Mouse (Mus musculus): ENCODE measurements around the gene Ahdc1. TPM values are rescaled to one million over a fixed set of nuclear protein-coding genes. Genes with fewer than 3 reads are reported as not detected.

The Ahdc1 gene
- polyA plus RNA-seq, 1 experiment from 2014 or later, result 10.5 TPM

DNA sequence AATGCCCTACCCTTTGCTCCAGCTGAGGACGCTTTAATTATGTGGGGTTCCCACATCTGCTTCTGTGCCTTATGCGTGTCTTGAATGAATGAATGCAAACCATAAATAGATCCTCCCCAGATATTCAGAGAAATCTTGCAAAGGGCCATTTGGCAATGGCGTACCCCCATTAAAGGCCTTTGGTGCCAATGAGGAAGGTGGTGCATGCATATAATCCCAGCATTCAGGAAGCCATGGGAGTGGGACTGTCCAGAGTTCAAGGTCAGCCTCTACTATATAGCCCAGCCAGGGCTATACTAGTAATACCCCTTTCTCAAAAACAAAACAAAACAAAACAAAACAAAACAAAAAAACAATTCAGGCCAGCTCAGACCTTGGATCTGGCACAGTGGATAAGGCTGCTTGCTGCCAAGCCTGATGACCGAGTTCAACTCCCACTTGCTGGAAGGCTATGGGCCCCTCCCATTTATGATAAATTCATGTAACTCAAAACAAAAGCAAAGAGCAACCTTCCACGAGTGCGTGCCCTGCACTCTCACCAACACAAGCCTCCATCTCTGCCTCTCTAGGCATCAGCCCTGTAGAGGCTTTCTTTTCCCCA lies 107.8 kb downstream of the Ahdc1 start:
- Histone ChIP-seq H3K4me2 (ENCODE audit: low read depth, severe bottlenecking) (no peak overlapping the region), H3K27ac (replicated peaks; ENCODE audit: low read depth, low read length) (no peak overlapping the region), H3K4me1 (ENCODE audit: control insufficient read depth, insufficient read depth, low read length) (peaks cover 24% of the 10 kb centered on the region), H3K36me3 (ENCODE audit: control insufficient read depth, insufficient read depth, low read length) (no peaks in the 10 kb centered on the region), H3K4me3 (ENCODE audit: low read depth, low read length) (no peak overlapping the region), H3K9me3 (ENCODE audit: control insufficient read depth, low read length) (no peaks in the 10 kb centered on the region), H3K9ac (ENCODE audit: low read length) (no peak overlapping the region), H3K27me3 (ENCODE audit: control insufficient read depth, insufficient read depth, low read length) (no peaks in the 10 kb centered on the region)
- 89% methylated on average over 6 of the region's 6 CpGs for WGBS
- ATAC-seq (ENCODE audit: insufficient number of reproducible peaks, low FRiP score, low TSS enrichment, low read depth) (no peak), DNase-seq (ENCODE audit: low spot score) (no peak)

GRCm38 (mm10) chr4:133119579-133119978 lies 108.5 kb downstream of the Ahdc1 start:
- Histone ChIP-seq H3K36me3 (ENCODE audit: control insufficient read depth, insufficient read depth, low read length) (no peaks in the 10 kb centered on the region), H3K4me3 (ENCODE audit: low read depth, low read length) (no peak overlapping the region), H3K4me1 (ENCODE audit: control insufficient read depth, insufficient read depth, low read length) (peaks cover 24% of the 10 kb centered on the region), H3K4me2 (ENCODE audit: low read depth, severe bottlenecking) (no peak overlapping the region), H3K27me3 (ENCODE audit: control insufficient read depth, insufficient read depth, low read length) (no peaks in the 10 kb centered on the region), H3K9me3 (ENCODE audit: control insufficient read depth, low read length) (no peaks in the 10 kb centered on the region), H3K9ac (ENCODE audit: low read length) (no peak overlapping the region), H3K27ac (replicated peaks; ENCODE audit: low read depth, low read length) (no peak overlapping the region)
- DNase-seq (ENCODE audit: low spot score) (no peak), ATAC-seq (ENCODE audit: insufficient number of reproducible peaks, low FRiP score, low TSS enrichment, low read depth) (no peak)
- 89% methylated on average over 6 of the region's 6 CpGs for WGBS

DNA sequence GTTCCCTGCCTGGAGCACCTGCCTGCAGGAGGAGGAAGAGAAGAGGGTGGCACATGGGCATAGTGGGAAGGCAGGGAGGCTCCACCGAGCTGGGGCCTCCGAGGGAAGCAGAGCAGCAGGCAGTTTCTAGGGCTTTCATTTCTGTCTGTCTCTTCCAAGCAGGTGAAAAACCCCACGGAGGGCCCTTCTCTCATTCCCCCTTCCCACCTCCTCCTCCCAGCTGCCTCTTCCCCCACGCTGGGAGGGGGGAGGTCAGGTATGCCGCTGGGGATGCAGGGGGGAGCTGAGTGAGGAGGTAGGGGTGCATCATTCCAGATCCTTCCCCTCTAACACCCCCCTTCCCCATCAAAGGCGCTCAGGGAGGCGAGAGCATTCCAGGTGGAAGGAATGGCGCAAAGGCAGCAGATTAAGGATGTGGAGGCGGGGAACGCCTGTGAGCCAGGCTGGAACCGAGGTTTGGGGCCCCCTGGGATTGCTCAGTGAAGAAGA lies 109.8 kb downstream of the Ahdc1 start:
- Histone ChIP-seq H3K27ac (replicated peaks; ENCODE audit: low read depth, low read length) (no peak overlapping the region), H3K27me3 (ENCODE audit: control insufficient read depth, insufficient read depth, low read length) (no peaks in the 10 kb centered on the region), H3K9me3 (ENCODE audit: control insufficient read depth, low read length) (no peaks in the 10 kb centered on the region), H3K4me2 (ENCODE audit: low read depth, severe bottlenecking) (no peak overlapping the region), H3K4me3 (ENCODE audit: low read depth, low read length) (no peak overlapping the region), H3K36me3 (ENCODE audit: control insufficient read depth, insufficient read depth, low read length) (no peaks in the 10 kb centered on the region), H3K9ac (ENCODE audit: low read length) (no peak overlapping the region), H3K4me1 (ENCODE audit: control insufficient read depth, insufficient read depth, low read length) (peaks cover 24% of the 10 kb centered on the region)
- WGBS, result 8% methylated on average over 10 of the region's 11 CpGs
- DNase-seq (ENCODE audit: low spot score) (peak; percentile 30), ATAC-seq (ENCODE audit: insufficient number of reproducible peaks, low FRiP score, low TSS enrichment, low read depth) (no peak)

- Histone ChIP-seq H3K27ac (replicated peaks; ENCODE audit: low read depth, low read length) (no peak overlapping the region), H3K4me1 (ENCODE audit: control insufficient read depth, insufficient read depth, low read length) (peaks cover 22% of the 10 kb centered on the region), H3K4me3 (ENCODE audit: low read depth, low read length) (no peak overlapping the region), H3K9me3 (ENCODE audit: control insufficient read depth, low read length) (no peaks in the 10 kb centered on the region), H3K27me3 (ENCODE audit: control insufficient read depth, insufficient read depth, low read length) (no peaks in the 10 kb centered on the region), H3K36me3 (ENCODE audit: control insufficient read depth, insufficient read depth, low read length) (no peaks in the 10 kb centered on the region), H3K4me2 (ENCODE audit: low read depth, severe bottlenecking) (no peak overlapping the region), H3K9ac (ENCODE audit: low read length) (no peak overlapping the region)
- ATAC-seq (ENCODE audit: insufficient number of reproducible peaks, low FRiP score, low TSS enrichment, low read depth), result no peak
- DNase-seq (ENCODE audit: low spot score), result no peak
- 43% methylated on average over 1 of the region's 1 CpGs for WGBS
These were observed 110.4 kb downstream of the Ahdc1 start for GRCm38 (mm10) chr4:133121416-133121815.

DNA sequence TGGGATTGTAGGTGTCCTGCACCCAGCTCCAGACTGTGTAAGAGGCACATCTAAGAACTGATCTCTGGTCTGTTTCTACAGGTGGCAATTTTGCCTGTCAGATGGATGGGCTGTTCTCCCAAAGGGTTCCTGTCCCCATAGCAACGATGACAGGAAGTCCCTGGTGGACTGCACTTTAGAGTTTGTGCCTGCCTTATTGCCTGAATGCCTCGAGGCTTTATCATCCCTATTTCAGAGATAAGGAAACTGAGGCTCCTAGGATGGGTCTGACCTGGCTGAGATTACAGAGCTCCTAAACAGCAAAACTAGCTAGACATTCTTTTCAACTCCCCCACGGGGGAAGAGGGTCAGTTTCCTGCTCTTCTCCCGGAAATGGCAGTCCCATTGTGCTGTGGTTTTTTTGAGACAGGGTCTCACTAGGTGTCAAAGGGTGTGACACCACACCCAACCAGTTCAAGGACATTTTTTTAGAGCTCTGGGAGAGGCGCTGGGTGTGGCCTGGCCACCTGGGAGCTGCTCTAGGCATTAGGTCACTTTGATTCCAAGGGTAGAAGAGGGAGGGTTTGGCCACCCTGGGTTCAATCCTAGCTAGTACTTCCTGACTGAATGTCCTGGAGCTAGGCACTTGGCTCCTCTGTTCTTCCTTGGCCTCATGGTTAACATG lies 111.0 kb downstream of the Ahdc1 start:
- ATAC-seq (ENCODE audit: insufficient number of reproducible peaks, low FRiP score, low TSS enrichment, low read depth) (no peak), DNase-seq (ENCODE audit: low spot score) (no peak)
- no peak overlapping the region for H3K4me2 ChIP-seq (ENCODE audit: low read depth, severe bottlenecking)
- no peak overlapping the region for H3K9ac ChIP-seq (ENCODE audit: low read length)
- no peaks in the 10 kb centered on the region for H3K36me3 ChIP-seq (ENCODE audit: control insufficient read depth, insufficient read depth, low read length)
- no peak overlapping the region for H3K27ac ChIP-seq (replicated peaks; ENCODE audit: low read depth, low read length)
- H3K9me3 ChIP-seq (ENCODE audit: control insufficient read depth, low read length), result no peaks in the 10 kb centered on the region
- no peaks in the 10 kb centered on the region for H3K27me3 ChIP-seq (ENCODE audit: control insufficient read depth, insufficient read depth, low read length)
- H3K4me3 ChIP-seq (ENCODE audit: low read depth, low read length), result no peak overlapping the region
- peaks cover 17% of the 10 kb centered on the region for H3K4me1 ChIP-seq (ENCODE audit: control insufficient read depth, insufficient read depth, low read length)
- 35% methylated on average over 5 of the region's 5 CpGs for WGBS

DNA sequence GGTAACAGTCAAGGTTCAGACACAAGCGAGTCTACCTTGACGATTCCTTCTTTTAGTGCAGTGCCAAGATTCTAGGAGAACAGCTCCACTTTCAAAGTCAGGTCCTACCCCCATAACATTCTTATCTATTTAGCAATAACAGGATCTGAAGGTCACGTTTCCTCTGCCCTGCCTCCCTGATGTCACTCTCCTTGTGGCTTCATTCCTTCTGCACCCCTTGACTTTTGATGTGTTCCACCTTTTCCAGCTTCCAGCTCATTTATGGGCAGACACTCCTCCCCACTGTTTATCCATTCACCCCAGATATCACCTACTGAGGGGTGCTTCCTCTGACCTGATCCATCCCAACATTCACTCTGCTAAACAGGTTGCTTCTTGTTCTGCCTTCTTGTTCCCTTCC lies 116.0 kb downstream of the Ahdc1 start:
- Histone ChIP-seq H3K9me3 (ENCODE audit: control insufficient read depth, low read length) (no peaks in the 10 kb centered on the region), H3K27ac (replicated peaks; ENCODE audit: low read depth, low read length) (no peak overlapping the region), H3K9ac (ENCODE audit: low read length) (no peak overlapping the region), H3K36me3 (ENCODE audit: control insufficient read depth, insufficient read depth, low read length) (no peaks in the 10 kb centered on the region), H3K4me2 (ENCODE audit: low read depth, severe bottlenecking) (no peak overlapping the region), H3K4me3 (ENCODE audit: low read depth, low read length) (no peak overlapping the region), H3K4me1 (ENCODE audit: control insufficient read depth, insufficient read depth, low read length) (0 out of 2 replicates have a peak, but pooled peaks cover 4% of the 10 kb centered on the region), H3K27me3 (ENCODE audit: control insufficient read depth, insufficient read depth, low read length) (no peaks in the 10 kb centered on the region)
- ATAC-seq (ENCODE audit: insufficient number of reproducible peaks, low FRiP score, low TSS enrichment, low read depth) (no peak), DNase-seq (ENCODE audit: low spot score) (no peak)
- WGBS, result 74% methylated on average over 3 of the region's 3 CpGs

Other genes with a start within 250 kb of the Ahdc1 start
- gene Rpa2, start 242.9 kb upstream of the Ahdc1 start, polyA plus RNA-seq (2014; fragmentation: Nextera tagmentation; extraction: Ambion mirVana), result 182 and 183 TPM in 2 replicates
- gene Themis2, start 214.9 kb upstream of the Ahdc1 start, polyA plus RNA-seq (2014; fragmentation: Nextera tagmentation; extraction: Ambion mirVana), result 0.45 and 0.57 TPM in 2 replicates
- gene Ppp1r8, start 168.1 kb upstream of the Ahdc1 start, polyA plus RNA-seq (2014; fragmentation: Nextera tagmentation; extraction: Ambion mirVana), result 87.2 and 111 TPM in 2 replicates
- 58.5 and 62.8 TPM in 2 replicates for gene Stx12, start 126.8 kb upstream of the Ahdc1 start, polyA plus RNA-seq (2014; fragmentation: Nextera tagmentation; extraction: Ambion mirVana)
- 30.1 and 32.9 TPM in 2 replicates for gene Fam76a, start 88.7 kb upstream of the Ahdc1 start, polyA plus RNA-seq (2014; fragmentation: Nextera tagmentation; extraction: Ambion mirVana)
- gene Fgr, start 37.2 kb upstream of the Ahdc1 start, polyA plus RNA-seq (2014; fragmentation: Nextera tagmentation; extraction: Ambion mirVana), result 0.17 and 0.35 TPM in 2 replicates
- gene Wasf2, start 119.2 kb downstream of the Ahdc1 start, polyA plus RNA-seq (2014; fragmentation: Nextera tagmentation; extraction: Ambion mirVana), result 54.7 and 63.6 TPM in 2 replicates
- 1.8 and 2.4 TPM in 2 replicates for gene Cd164l2, start 200.9 kb downstream of the Ahdc1 start, polyA plus RNA-seq (2014; fragmentation: Nextera tagmentation; extraction: Ambion mirVana)
- 0.33 and 0.47 TPM in 2 replicates for gene Gpr3, start 201.3 kb downstream of the Ahdc1 start, polyA plus RNA-seq (2014; fragmentation: Nextera tagmentation; extraction: Ambion mirVana)
- 0.98 and 1.7 TPM in 2 replicates for gene Map3k6, start 229.6 kb downstream of the Ahdc1 start, polyA plus RNA-seq (2014; fragmentation: Nextera tagmentation; extraction: Ambion mirVana)

Data from limb, embryonic 11.5 days (tissue).